Mouse (Mus musculus) liver, postnatal 0 days (tissue): ENCODE data around the gene Aff3.

Experiments used
- CTCF ChIP-seq: sonication (generic); IDR thresholded peaks from 2 replicates; pipeline ENCODE4 v1.5.1; 2016; ENCODE audit warnings: antibody characterized with exemption, low read depth
- EP300 ChIP-seq: IDR thresholded peaks from 2 replicates; pipeline ENCODE4 v1.6.1; 2016; ENCODE audit warnings: antibody characterized with exemption, low read depth, mild to moderate bottlenecking

DNA sequence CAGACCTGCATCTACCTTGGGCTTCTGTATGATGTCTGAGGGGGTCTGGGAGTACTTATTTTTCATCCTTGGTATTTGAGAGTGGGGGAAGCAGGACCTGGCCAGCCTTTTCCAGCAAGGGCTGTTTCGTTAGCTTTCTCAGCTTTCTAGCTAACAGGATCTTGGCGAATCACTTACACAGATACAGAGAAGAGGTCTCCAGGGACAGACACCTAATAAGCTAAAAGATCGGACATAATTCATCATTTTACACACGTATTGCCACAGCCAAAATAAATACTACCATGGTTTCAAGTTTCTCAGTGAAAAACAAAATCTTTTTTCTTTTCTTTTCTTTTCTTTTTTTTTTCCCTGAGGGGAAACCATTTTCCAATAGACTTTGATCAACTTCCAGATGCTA lies 354.7 kb downstream of the Aff3 start:
- TF ChIP-seq CTCF (no peak), EP300 (no peak)
